Mouse (Mus musculus): ENCODE data around the gene Elavl3.

DNA sequence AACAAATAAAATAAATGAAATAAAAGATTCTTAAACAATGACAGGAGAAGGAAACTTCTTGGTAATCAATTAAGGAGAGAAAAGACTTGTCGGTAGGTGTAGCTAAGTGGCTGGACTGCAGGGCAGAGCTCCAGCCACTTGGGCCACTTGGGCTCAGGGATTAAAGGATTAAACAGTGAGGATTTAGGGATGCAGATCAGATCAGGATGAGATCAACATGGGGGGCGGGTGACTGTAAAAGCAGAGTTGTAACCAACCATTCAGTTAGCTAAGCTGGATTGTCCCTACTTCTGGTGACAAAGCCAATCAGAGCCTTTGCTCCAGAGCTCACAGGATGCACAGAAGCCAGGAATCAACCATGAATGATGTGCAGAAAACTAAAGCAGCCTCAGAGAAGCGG, 67.9 kb downstream of the Elavl3 start:
- TF ChIP-seq CTCF (IDR thresholded peaks at IDR 0.05; ENCODE audit: extremely low read depth, insufficient read depth, low read length) (no peak), POLR2A (IDR thresholded peaks at IDR 0.05; ENCODE audit: extremely low read depth, insufficient read depth, low read length) (no peak)

All from cortical plate, adult 2 months (tissue).